Mouse (Mus musculus): Measurements from ENCODE around the gene Lrrc28. TPM values are rescaled to one million over a fixed set of nuclear protein-coding genes. Genes with fewer than 3 reads are reported as not detected.
A peak's percentile ranks its signal among the peaks of the same experiment; 100 is the strongest.

Gene Lrrc28
- polyA plus RNA-seq, 1 experiment from 2014 or later = 18.0 TPM

DNA sequence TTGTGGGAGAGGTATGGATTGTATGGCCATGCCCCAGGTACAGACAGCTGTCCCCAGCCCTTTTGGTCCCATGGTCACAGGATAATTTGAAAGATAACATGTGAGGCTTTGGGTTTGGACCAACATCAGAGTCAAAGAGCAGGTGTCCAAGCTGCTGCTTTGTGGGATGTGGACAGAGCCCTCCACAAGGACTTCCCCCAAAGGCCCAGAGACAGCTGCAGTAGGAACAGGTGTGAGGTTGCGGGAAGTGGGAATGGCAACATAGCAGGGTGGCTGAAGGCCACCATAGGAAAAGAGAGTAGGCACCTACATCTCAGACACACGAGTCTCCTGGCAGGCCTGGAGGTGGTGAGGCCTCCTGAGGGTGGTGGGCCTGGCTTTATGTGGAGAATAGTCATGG, 178.7 kb downstream of the Lrrc28 start:
- 86% methylated on average over 2 of the region's 2 CpGs for WGBS
- Histone ChIP-seq H3K36me3 (replicated peaks) (no peaks in the 10 kb centered on the region), H3K4me1 (peaks cover 37% of the 10 kb centered on the region), H3K27ac (replicated peaks) (no peak overlapping the region), H3K4me3 (no peak overlapping the region), H3K27me3 (replicated peaks; ENCODE audit: low read depth, poor library complexity, severe bottlenecking) (peaks cover 21% of the 10 kb centered on the region), H3K9me3 (no peaks in the 10 kb centered on the region)
- DNase-seq (ENCODE audit: low spot score) = no peak

DNA sequence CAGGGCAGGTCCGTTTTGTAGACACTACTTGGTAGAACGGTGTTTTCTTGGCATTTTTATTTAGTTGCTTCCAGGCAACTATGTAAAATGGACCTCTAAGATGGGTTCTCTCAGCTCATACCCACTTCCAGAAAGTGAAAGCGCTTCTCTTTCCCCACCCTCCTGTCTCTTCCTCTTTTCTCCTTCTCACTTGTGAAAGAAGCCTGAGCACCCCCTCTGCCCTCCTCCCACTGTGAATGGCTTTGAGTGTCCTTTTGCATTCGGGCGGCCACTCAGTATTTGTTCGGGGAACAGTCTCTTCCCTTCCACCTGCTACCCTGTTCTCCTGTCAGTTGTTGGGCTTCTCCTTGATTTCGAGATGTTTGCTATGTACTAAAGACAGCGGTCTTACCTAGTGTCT, 180.4 kb downstream of the Lrrc28 start:
- H3K4me1 ChIP-seq = peaks cover 32% of the 10 kb centered on the region

DNA sequence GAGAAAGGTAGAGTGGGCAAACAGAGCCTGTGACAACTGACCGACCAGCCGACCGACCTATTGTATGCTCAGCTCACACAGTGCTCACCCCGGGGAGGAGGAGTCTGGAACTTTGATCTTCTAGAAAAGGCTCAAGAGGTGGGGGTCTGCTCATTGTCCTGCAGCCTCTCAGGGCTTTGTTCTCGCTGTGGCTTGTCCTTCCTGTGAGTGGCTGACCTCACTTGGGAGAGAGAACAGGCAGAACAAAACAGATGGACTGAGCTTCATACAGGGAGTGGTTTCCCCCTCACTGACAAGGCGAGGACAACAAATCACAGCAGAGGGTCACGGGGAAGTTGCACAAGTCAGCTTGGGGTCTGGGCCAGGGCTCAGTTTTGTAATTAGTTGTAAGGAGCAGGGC, 181.5 kb downstream of the Lrrc28 start:
- Histone ChIP-seq H3K9me3 (no peaks in the 10 kb centered on the region), H3K36me3 (replicated peaks) (no peaks in the 10 kb centered on the region), H3K27ac (replicated peaks) (no peak overlapping the region), H3K4me1 (peaks cover 32% of the 10 kb centered on the region), H3K27me3 (replicated peaks; ENCODE audit: low read depth, poor library complexity, severe bottlenecking) (peaks cover 36% of the 10 kb centered on the region), H3K4me3 (no peak overlapping the region)
- 21% methylated on average over 7 of the region's 7 CpGs for WGBS
- peak; percentile 31 for DNase-seq (ENCODE audit: low spot score)

More for the DNA sequence above, 180.4 kb downstream of the Lrrc28 start:
- no peak overlapping the region for H3K27ac ChIP-seq (replicated peaks)
- no peaks in the 10 kb centered on the region for H3K9me3 ChIP-seq
- H3K4me3 ChIP-seq = no peak overlapping the region
- H3K36me3 ChIP-seq (replicated peaks) = no peaks in the 10 kb centered on the region
- peaks cover 31% of the 10 kb centered on the region for H3K27me3 ChIP-seq (replicated peaks; ENCODE audit: low read depth, poor library complexity, severe bottlenecking)
- no peak for DNase-seq (ENCODE audit: low spot score)
- WGBS = 91% methylated on average over 8 of the region's 8 CpGs

Other genes starting within 250 kb of the Lrrc28 start
- gene Ttc23, start 2.1 kb upstream of the Lrrc28 start, polyA plus RNA-seq (2016; fragmentation: Nextera tagmentation; extraction: Ambion mirVana) = 45.5 and 47.3 TPM in 2 replicates
- 2.1 and 2.9 TPM in 2 replicates for gene Synm, start 114.5 kb upstream of the Lrrc28 start, polyA plus RNA-seq (2016; fragmentation: Nextera tagmentation; extraction: Ambion mirVana)